Mouse (Mus musculus): Measurements from ENCODE around the gene Pcyt1b. TPM values are rescaled to one million over a fixed set of nuclear protein-coding genes. Genes with fewer than 3 reads are reported as not detected.
A peak's percentile ranks its signal among the peaks of the same experiment; 100 is the strongest.

The Pcyt1b gene
- polyA plus RNA-seq, 1 experiment from 2014 or later: 7.2 TPM

DNA sequence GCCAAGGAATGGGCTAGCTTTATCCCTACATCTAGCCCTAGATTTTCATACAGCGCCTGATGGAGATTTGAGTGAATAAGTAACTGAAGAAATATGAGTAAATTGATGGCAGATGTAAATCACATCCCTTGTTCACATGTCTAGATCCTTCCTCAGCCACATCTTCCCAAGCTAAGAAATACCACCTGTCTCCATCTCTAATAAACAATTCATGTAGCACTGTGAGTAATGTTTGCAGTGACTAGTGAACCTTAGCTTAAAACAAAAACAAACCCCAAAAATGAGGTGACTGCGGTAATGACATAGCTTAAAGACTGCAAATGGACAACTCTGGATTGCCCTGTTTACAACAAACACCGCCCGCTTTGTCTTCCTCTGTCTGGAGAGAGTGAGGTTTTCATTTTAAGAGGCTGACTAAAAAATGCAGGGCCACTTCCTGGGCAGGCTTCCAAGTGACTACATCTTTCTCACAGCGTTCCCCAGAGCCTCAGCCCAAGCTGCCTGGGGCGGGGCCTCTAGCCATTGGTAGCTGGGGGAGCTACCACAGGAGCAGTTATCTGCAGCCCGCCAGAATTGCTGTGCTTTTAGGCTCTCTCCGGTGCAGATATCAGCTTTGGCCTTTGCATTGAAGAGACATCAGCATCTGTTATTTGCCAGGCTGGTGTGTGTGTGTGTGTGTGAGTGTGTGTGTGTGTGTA, 46.0 kb downstream of the Pcyt1b start:
- Histone ChIP-seq H3K4me2 (no peak overlapping the region), H3K4me3 (ENCODE audit: low read depth, low read length) (no peak overlapping the region), H3K9ac (ENCODE audit: low read length) (no peak overlapping the region), H3K27ac (ENCODE audit: low read depth, low read length) (no peak overlapping the region), H3K27me3 (ENCODE audit: control insufficient read depth, insufficient read depth, low read length) (no peaks in the 10 kb centered on the region), H3K36me3 (ENCODE audit: control insufficient read depth, insufficient read depth, low read length) (no peaks in the 10 kb centered on the region), H3K4me1 (ENCODE audit: control insufficient read depth, insufficient read depth, low read length) (no peaks in the 10 kb centered on the region), H3K9me3 (ENCODE audit: control insufficient read depth, low read length) (no peaks in the 10 kb centered on the region)
- WGBS: 62% methylated on average over 8 of the region's 8 CpGs
- ATAC-seq (ENCODE audit: low FRiP score) (no peak), DNase-seq (ENCODE audit: low spot score, missing footprints) (no peak)

DNA sequence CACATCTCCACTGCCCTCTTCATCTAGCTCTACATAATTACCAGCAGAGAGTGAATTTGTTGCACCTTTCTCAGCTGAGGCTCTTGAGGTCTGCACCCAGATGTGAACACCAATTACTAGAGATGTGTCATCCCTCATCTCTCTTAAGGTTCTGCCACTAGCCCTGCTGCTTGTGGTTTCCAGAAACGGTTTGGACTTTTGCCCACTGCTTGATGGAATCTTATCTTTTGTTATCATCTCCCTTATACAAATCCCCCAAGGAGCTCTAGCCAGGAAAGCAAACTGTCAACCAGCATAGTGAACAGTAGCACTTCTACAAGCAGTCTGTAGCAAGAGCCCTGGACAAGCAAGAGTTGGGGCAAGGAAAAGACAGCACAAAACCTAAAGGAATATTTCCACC, 57.9 kb downstream of the Pcyt1b start:
- Histone ChIP-seq H3K4me2 (no peak overlapping the region), H3K27ac (ENCODE audit: low read depth, low read length) (no peak overlapping the region), H3K27me3 (ENCODE audit: control insufficient read depth, insufficient read depth, low read length) (no peaks in the 10 kb centered on the region), H3K9ac (ENCODE audit: low read length) (no peak overlapping the region), H3K9me3 (ENCODE audit: control insufficient read depth, low read length) (no peaks in the 10 kb centered on the region), H3K36me3 (ENCODE audit: control insufficient read depth, insufficient read depth, low read length) (no peaks in the 10 kb centered on the region), H3K4me1 (ENCODE audit: control insufficient read depth, insufficient read depth, low read length) (no peaks in the 10 kb centered on the region), H3K4me3 (ENCODE audit: low read depth, low read length) (no peak overlapping the region)
- ATAC-seq (ENCODE audit: low FRiP score): no peak
- no peak for DNase-seq (ENCODE audit: low spot score, missing footprints)
- WGBS: 77% methylated on average over 1 of the region's 1 CpGs

DNA sequence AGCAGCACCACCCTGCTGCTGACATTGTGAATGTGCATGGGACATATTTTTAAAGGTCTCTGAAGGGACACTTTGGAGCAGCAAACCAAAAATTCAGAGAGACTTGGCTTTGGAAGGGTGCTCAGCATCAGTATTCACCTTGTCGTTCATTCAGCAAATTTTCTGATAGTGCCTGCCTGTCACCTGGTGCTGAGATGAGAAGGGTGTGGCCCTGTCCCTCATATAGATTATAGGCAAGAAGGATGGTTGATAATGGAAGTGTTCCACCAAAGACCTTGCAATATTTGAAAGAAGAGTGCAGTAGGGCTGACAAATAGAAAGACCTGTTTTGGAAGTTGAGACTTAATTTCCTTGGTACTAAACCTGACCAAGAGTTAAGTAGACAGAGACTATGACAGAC, 74.9 kb downstream of the Pcyt1b start:
- DNase-seq (ENCODE audit: low spot score, missing footprints) (no peak), ATAC-seq (ENCODE audit: low FRiP score) (no peak)
- 90% methylated on average over 1 of the region's 1 CpGs for WGBS
- no peak overlapping the region for H3K4me2 ChIP-seq
- no peak overlapping the region for H3K9ac ChIP-seq (ENCODE audit: low read length)
- no peaks in the 10 kb centered on the region for H3K36me3 ChIP-seq (ENCODE audit: control insufficient read depth, insufficient read depth, low read length)
- H3K27ac ChIP-seq (ENCODE audit: low read depth, low read length): no peak overlapping the region
- no peaks in the 10 kb centered on the region for H3K9me3 ChIP-seq (ENCODE audit: control insufficient read depth, low read length)
- no peaks in the 10 kb centered on the region for H3K4me1 ChIP-seq (ENCODE audit: control insufficient read depth, insufficient read depth, low read length)
- H3K4me3 ChIP-seq (ENCODE audit: low read depth, low read length): no peak overlapping the region
- H3K27me3 ChIP-seq (ENCODE audit: control insufficient read depth, insufficient read depth, low read length): no peaks in the 10 kb centered on the region

DNA sequence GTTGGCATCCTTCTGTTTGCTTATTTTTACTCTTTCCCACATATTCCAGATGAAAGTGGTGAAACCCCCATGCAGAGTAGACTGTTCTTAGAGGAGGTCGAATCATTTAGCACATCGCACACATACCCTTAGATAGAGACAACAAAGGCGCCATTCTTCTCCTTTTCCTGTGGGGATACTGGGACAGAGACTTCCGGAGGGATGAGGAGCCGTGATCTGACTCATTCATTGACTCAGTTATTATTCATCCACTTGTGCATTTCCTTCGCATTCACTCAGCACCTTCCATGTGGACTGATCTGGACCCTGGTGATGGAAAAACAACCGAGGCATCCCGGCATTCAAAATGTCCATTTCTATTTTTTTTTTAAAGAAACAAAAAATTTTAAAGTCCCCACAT, 76.2 kb downstream of the Pcyt1b start:
- no peak overlapping the region for H3K4me2 ChIP-seq
- no peaks in the 10 kb centered on the region for H3K4me1 ChIP-seq (ENCODE audit: control insufficient read depth, insufficient read depth, low read length)
- H3K4me3 ChIP-seq (ENCODE audit: low read depth, low read length): no peak overlapping the region
- H3K27ac ChIP-seq (ENCODE audit: low read depth, low read length): no peak overlapping the region
- no peaks in the 10 kb centered on the region for H3K27me3 ChIP-seq (ENCODE audit: control insufficient read depth, insufficient read depth, low read length)
- H3K9ac ChIP-seq (ENCODE audit: low read length): no peak overlapping the region
- WGBS: 83% methylated on average over 8 of the region's 8 CpGs
- H3K9me3 ChIP-seq (ENCODE audit: control insufficient read depth, low read length): no peaks in the 10 kb centered on the region
- no peak for DNase-seq (ENCODE audit: low spot score, missing footprints)
- ATAC-seq (ENCODE audit: low FRiP score): no peak
- no peaks in the 10 kb centered on the region for H3K36me3 ChIP-seq (ENCODE audit: control insufficient read depth, insufficient read depth, low read length)

DNA sequence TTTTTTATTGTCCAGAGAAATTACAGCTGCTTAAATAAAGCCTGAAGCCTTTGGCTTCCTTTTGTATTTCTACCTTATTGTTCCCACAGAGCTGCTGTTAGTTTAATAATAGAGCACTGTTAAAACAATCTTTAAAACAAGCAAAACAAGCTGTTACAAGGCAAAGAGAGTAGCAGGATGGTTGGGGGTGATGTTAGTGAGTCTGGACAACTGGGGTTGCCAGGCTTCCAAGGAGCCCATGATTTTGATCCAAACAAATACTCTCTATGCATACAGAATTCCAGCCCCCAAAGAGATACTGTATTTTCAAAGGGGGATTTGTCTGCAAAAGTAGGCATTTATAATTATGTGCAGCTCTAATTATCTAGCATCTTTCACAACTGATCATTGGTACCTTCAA, 77.7 kb downstream of the Pcyt1b start:
- no peak overlapping the region for H3K4me3 ChIP-seq (ENCODE audit: low read depth, low read length)
- H3K4me1 ChIP-seq (ENCODE audit: control insufficient read depth, insufficient read depth, low read length): no peaks in the 10 kb centered on the region
- no peak overlapping the region for H3K9ac ChIP-seq (ENCODE audit: low read length)
- H3K9me3 ChIP-seq (ENCODE audit: control insufficient read depth, low read length): no peaks in the 10 kb centered on the region
- DNase-seq (ENCODE audit: low spot score, missing footprints) (no peak), ATAC-seq (ENCODE audit: low FRiP score) (no peak)
- H3K27me3 ChIP-seq (ENCODE audit: control insufficient read depth, insufficient read depth, low read length): no peaks in the 10 kb centered on the region
- no peak overlapping the region for H3K4me2 ChIP-seq
- no peak overlapping the region for H3K27ac ChIP-seq (ENCODE audit: low read depth, low read length)
- H3K36me3 ChIP-seq (ENCODE audit: control insufficient read depth, insufficient read depth, low read length): no peaks in the 10 kb centered on the region

DNA sequence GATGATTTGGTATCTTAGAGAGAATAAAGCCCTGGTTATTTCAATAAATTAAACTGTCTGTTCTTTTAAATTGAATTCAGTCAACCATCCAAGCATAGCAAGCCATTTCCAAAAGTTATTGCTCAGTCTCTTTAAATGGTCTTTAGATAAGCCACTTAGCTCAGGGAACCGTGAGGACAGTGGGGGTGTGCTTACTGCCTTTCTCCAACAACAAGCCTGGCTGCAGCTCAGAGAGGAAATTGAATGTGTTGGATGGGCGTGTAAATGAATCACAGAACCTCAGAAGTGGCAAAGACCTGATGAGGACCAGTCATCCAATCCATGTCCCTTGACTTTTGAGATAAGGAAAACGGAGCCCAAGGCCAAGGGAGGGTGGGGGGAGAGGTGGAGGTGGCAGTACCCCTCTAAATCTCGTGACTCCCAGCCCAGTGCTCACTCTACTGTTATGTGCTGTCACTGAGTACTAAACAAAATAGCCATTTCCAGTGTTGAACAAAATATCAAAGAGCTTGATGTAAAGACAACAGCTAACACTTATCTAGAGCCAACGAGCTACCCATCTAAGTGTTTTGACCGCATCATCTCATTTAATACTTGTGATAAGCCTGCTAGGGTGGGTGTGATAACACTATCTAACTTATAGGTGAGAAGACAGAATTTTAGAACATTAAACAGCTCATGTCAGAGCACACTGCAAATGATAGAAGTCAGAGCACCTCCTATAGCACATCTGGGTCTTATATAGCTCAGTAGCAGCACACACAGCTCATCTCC, 78.5 kb downstream of the Pcyt1b start:
- WGBS: 54% methylated on average over 6 of the region's 6 CpGs
- H3K9me3 ChIP-seq (ENCODE audit: control insufficient read depth, low read length): no peaks in the 10 kb centered on the region
- DNase-seq (ENCODE audit: low spot score, missing footprints): no peak
- H3K9ac ChIP-seq (ENCODE audit: low read length): no peak overlapping the region
- H3K4me3 ChIP-seq (ENCODE audit: low read depth, low read length): no peak overlapping the region
- H3K4me2 ChIP-seq: no peak overlapping the region
- no peaks in the 10 kb centered on the region for H3K4me1 ChIP-seq (ENCODE audit: control insufficient read depth, insufficient read depth, low read length)
- H3K27me3 ChIP-seq (ENCODE audit: control insufficient read depth, insufficient read depth, low read length): no peaks in the 10 kb centered on the region
- ATAC-seq (ENCODE audit: low FRiP score): peak; percentile 38; the same call in 1 of the 2 replicates
- no peaks in the 10 kb centered on the region for H3K36me3 ChIP-seq (ENCODE audit: control insufficient read depth, insufficient read depth, low read length)
- no peak overlapping the region for H3K27ac ChIP-seq (ENCODE audit: low read depth, low read length)

DNA sequence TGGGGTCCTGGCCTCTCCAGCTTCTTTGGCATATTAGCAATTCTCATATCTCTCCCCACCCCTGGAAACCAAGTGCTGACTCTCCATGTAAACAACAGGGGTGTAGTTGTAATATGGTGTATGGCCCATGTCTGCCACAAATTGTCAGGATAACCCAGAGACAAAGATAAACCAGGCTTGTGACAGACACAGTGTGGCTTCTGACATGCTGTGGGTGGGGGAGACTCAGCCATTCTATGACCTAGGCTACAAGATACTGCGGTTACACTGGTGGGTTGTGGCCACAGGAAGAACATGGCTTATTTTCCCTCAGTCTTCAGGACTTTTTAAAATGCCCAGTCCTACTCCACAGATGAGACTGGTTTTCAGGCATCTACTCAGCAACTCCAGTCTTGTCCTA, 94.5 kb downstream of the Pcyt1b start:
- ATAC-seq (ENCODE audit: low FRiP score) (no peak), DNase-seq (ENCODE audit: low spot score, missing footprints) (no peak)
- Histone ChIP-seq H3K36me3 (ENCODE audit: control insufficient read depth, insufficient read depth, low read length) (no peaks in the 10 kb centered on the region), H3K4me1 (ENCODE audit: control insufficient read depth, insufficient read depth, low read length) (no peaks in the 10 kb centered on the region), H3K9me3 (ENCODE audit: control insufficient read depth, low read length) (no peaks in the 10 kb centered on the region), H3K9ac (ENCODE audit: low read length) (no peak overlapping the region), H3K27me3 (ENCODE audit: control insufficient read depth, insufficient read depth, low read length) (no peaks in the 10 kb centered on the region), H3K4me2 (no peak overlapping the region), H3K27ac (ENCODE audit: low read depth, low read length) (no peak overlapping the region), H3K4me3 (ENCODE audit: low read depth, low read length) (no peak overlapping the region)
- WGBS: 100% methylated on average over 1 of the region's 1 CpGs

DNA sequence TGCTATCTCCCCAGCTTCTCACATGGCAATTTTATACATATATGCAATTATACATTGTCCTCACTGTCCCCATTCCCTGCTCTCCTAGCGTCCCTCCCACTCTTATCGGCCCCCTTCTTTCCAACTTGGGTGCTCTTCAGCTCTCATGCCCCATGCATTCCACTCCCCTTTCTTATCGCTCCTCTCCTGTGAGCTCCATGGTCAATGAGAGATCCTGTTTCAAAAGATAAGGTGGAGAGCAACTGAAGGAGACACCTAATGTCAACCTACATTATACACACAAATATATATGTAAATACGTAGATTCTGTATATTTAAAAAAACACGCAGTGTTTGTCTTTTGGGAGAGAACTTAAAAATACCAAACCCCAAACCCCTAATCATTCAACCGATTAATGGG, 95.9 kb downstream of the Pcyt1b start:
- Histone ChIP-seq H3K36me3 (ENCODE audit: control insufficient read depth, insufficient read depth, low read length) (no peaks in the 10 kb centered on the region), H3K27me3 (ENCODE audit: control insufficient read depth, insufficient read depth, low read length) (no peaks in the 10 kb centered on the region), H3K4me2 (no peak overlapping the region), H3K4me3 (ENCODE audit: low read depth, low read length) (no peak overlapping the region), H3K27ac (ENCODE audit: low read depth, low read length) (no peak overlapping the region), H3K9me3 (ENCODE audit: control insufficient read depth, low read length) (no peaks in the 10 kb centered on the region), H3K4me1 (ENCODE audit: control insufficient read depth, insufficient read depth, low read length) (no peaks in the 10 kb centered on the region), H3K9ac (ENCODE audit: low read length) (no peak overlapping the region)
- no peak for ATAC-seq (ENCODE audit: low FRiP score)
- 86% methylated on average over 6 of the region's 6 CpGs for WGBS
- no peak for DNase-seq (ENCODE audit: low spot score, missing footprints)

DNA sequence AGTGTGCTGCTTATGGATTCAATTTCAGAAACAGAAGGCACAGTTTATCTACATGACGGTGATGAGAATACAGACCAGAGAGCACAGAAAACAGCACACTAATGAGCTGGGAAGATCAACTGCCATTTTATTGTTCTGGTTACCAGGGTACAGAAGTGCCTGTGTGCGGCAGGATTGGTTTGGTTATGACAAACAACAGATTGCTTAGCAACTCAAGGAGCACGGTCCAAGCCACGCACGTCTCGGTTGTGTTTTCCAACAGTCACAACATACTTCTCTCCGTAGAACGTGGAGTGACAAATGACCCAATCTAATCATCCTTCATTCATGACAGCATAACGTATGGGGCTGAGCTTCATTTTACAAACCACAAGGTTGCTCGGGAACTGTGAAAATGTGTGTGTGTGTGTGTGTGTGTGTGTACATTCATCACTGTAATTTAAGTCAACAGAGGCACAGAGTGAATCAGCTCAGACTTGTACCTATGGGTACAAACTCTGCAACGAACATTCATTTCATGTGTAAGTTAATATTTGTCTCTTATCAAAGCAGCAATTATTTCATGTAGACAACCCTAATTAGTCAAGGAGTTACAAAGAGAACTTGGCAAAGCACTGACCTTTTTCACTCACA, 100.7 kb downstream of the Pcyt1b start:
- no peak for DNase-seq (ENCODE audit: low spot score, missing footprints)
- Histone ChIP-seq H3K4me3 (ENCODE audit: low read depth, low read length) (no peak overlapping the region), H3K27ac (ENCODE audit: low read depth, low read length) (no peak overlapping the region), H3K9ac (ENCODE audit: low read length) (no peak overlapping the region), H3K36me3 (ENCODE audit: control insufficient read depth, insufficient read depth, low read length) (no peaks in the 10 kb centered on the region), H3K4me2 (no peak overlapping the region), H3K9me3 (ENCODE audit: control insufficient read depth, low read length) (no peaks in the 10 kb centered on the region), H3K4me1 (ENCODE audit: control insufficient read depth, insufficient read depth, low read length) (no peaks in the 10 kb centered on the region), H3K27me3 (ENCODE audit: control insufficient read depth, insufficient read depth, low read length) (no peaks in the 10 kb centered on the region)
- WGBS: 89% methylated on average over 11 of the region's 11 CpGs
- no peak for ATAC-seq (ENCODE audit: low FRiP score)

Measured in midbrain, embryonic 11.5 days (tissue).